In genomic region chr2:38352321-38353007, GRCm38 (mm10) we compare ENCODE assay signal across 8 mouse cellular contexts. TPM values are rescaled to one million over a fixed set of nuclear protein-coding genes. Genes with fewer than 3 reads are reported as not detected.
DNase-seq lines count a peak whose midpoint lies in the region; ATAC-seq and TF ChIP-seq lines count a peak whose summit lies in the region.

No protein-coding gene starts in this region.

- WGBS in heart, embryonic 10.5 days: 1% methylated on average over 21 of the region's 21 CpGs
- 4% methylated on average over 21 of the region's 21 CpGs for WGBS in forebrain, postnatal 0 days
- WGBS in liver, embryonic 14.5 days (ENCODE audit: insufficient replicate concordance): 2% methylated on average over 21 of the region's 21 CpGs

- H3K27ac ChIP-seq in heart, embryonic 10.5 days: peak overlapping the region; percentile 12; the same call in 1 of the 2 replicates
- peak overlapping the region; percentile 84 for H3K27ac ChIP-seq in forebrain, postnatal 0 days (ENCODE audit: low read depth, low read length)
- no peak overlapping the region for H3K27ac ChIP-seq in liver, embryonic 14.5 days

- intact Hi-C loops in heart, postnatal 25 days (cut with DNase I): loop anchor here (5.0 to 10.0 kb wide), 3 partner anchors 65 to 872 kb away; partner anchors contain the start of genes Dennd1a, Nek6 and Ppp6c

- TF ChIP-seq EP300 in liver, embryonic 14.5 days (IDR thresholded peaks at IDR 0.05; ENCODE audit: low read depth): no peak

- peak overlapping the region; percentile 58 for H3K4me3 ChIP-seq in heart, embryonic 10.5 days
- peak overlapping the region; percentile 79 for H3K4me3 ChIP-seq in E14TG2a.4 (replicated peaks; ENCODE audit: low read length)
- H3K4me3 ChIP-seq in forebrain, postnatal 0 days (ENCODE audit: low read depth, low read length): peak overlapping the region; percentile 59
- H3K4me3 ChIP-seq in liver, embryonic 14.5 days (ENCODE audit: insufficient read depth in 1 of 2, low read depth in 2 of 2, low read length in 2 of 2): peak overlapping the region; percentile 29 to 34; a peak in 3 of 4 replicates

- DNase-seq in heart, embryonic 10.5 days (ENCODE audit: low spot score): no peak
- no peak for DNase-seq in heart, postnatal 25 days (ENCODE audit: low spot score)
- no peak for DNase-seq in forebrain, postnatal 0 days
- no peak for DNase-seq in liver, embryonic 14.5 days (ENCODE audit: low read depth in 3 of 3, low spot score in 3 of 3)
- DNase-seq in cerebellum, adult 18-20 months: no peak
- DNase-seq in layer of hippocampus, postnatal 25 days (ENCODE audit: extremely low spot score in 1 of 2, low spot score in 1 of 2): no peak
- no peak for DNase-seq in lung, postnatal 25 days (ENCODE audit: low spot score)

- H3K4me1 ChIP-seq in heart, embryonic 10.5 days: peaks cover 54% of the 10 kb centered on the region
- H3K4me1 ChIP-seq in E14TG2a.4 (replicated peaks; ENCODE audit: low read depth, low read length): peaks cover 66% of the 10 kb centered on the region
- H3K4me1 ChIP-seq in forebrain, postnatal 0 days (ENCODE audit: insufficient read depth): no peaks in the 10 kb centered on the region
- no peaks in the 10 kb centered on the region for H3K4me1 ChIP-seq in liver, embryonic 14.5 days (replicated peaks; ENCODE audit: control insufficient read depth in 2 of 2, insufficient read depth in 2 of 2, low read length in 1 of 2)

- H3K9ac ChIP-seq in forebrain, postnatal 0 days: peak overlapping the region; percentile 74
- no peak overlapping the region for H3K9ac ChIP-seq in liver, embryonic 14.5 days (replicated peaks)

- no peaks in the 10 kb centered on the region for H3K36me3 ChIP-seq in heart, embryonic 10.5 days
- no peaks in the 10 kb centered on the region for H3K36me3 ChIP-seq in E14TG2a.4 (ENCODE audit: insufficient read depth, low read length)
- peaks cover 5% of the 10 kb centered on the region for H3K36me3 ChIP-seq in forebrain, postnatal 0 days (ENCODE audit: insufficient read depth)
- no peaks in the 10 kb centered on the region for H3K36me3 ChIP-seq in liver, embryonic 14.5 days (replicated peaks; ENCODE audit: control insufficient read depth, insufficient read depth, low read depth)

- no peaks in the 10 kb centered on the region for H3K9me3 ChIP-seq in heart, embryonic 10.5 days
- H3K9me3 ChIP-seq in E14TG2a.4 (ENCODE audit: low read length): peaks cover 16% of the 10 kb centered on the region
- no peaks in the 10 kb centered on the region for H3K9me3 ChIP-seq in forebrain, postnatal 0 days (ENCODE audit: low read length)
- no peaks in the 10 kb centered on the region for H3K9me3 ChIP-seq in liver, embryonic 14.5 days (ENCODE audit: control insufficient read depth, low read length)

- H3K27me3 ChIP-seq in heart, embryonic 10.5 days (ENCODE audit: insufficient read depth, poor library complexity, severe bottlenecking): peaks cover 96% of the 10 kb centered on the region
- H3K27me3 ChIP-seq in E14TG2a.4 (ENCODE audit: insufficient read depth, low read length): peaks cover 99% of the 10 kb centered on the region
- H3K27me3 ChIP-seq in forebrain, postnatal 0 days (ENCODE audit: insufficient read depth, low read length): peaks cover 8% of the 10 kb centered on the region; the same call in 1 of the 2 replicates
- H3K27me3 ChIP-seq in liver, embryonic 14.5 days (ENCODE audit: control insufficient read depth, insufficient read depth, low read length): peaks cover 100% of the 10 kb centered on the region

- ATAC-seq in forebrain, postnatal 0 days: no peak
- no peak for ATAC-seq in liver, embryonic 14.5 days (ENCODE audit: insufficient read depth)

- peak overlapping the region; percentile 78 for H3K4me2 ChIP-seq in forebrain, postnatal 0 days (ENCODE audit: low read depth)
- no peak overlapping the region for H3K4me2 ChIP-seq in liver, embryonic 14.5 days (ENCODE audit: low read depth)

- no peak for TF ChIP-seq CTCF in E14TG2a.4 (conservative IDR thresholded peaks at IDR 0.05; ENCODE audit: low read length)
- no peak for TF ChIP-seq CTCF in forebrain, postnatal 0 days (IDR thresholded peaks at IDR 0.05; ENCODE audit: low read depth)
- TF ChIP-seq CTCF in liver, embryonic 14.5 days (IDR thresholded peaks at IDR 0.05; ENCODE audit: low read depth): no peak

RNA-seq across cellular contexts. Expression of gene Lhx2, which starts 13.4 kb away (rescaled TPM):
- 0.58 and 6.0 TPM in 2 replicates for polyA plus RNA-seq in heart, embryonic 10.5 days (2016; fragmentation: Nextera tagmentation; extraction: Ambion mirVana)
- under 1 TPM in 1 of 2 experiments, not detected in 1; 0.29 TPM for total RNA-seq in heart, postnatal 25 days (2021)
- total RNA-seq in forebrain, postnatal 0 days (2014; rRNA removed): 82.8 and 87.6 TPM in 2 replicates
- 43.5 and 45.9 TPM in 2 replicates for polyA plus RNA-seq in forebrain, postnatal 0 days (2015; fragmentation: Nextera tagmentation; extraction: Ambion mirVana)
- polyA plus RNA-seq in liver, embryonic 14.5 days (2012; rRNA removed): 3.0 and 3.8 TPM in 2 replicates
- 1.4 and 2.5 TPM in 2 replicates for polyA plus RNA-seq in liver, embryonic 14.5 days (2014; fragmentation: Nextera tagmentation; extraction: Ambion mirVana)
- 10 to 100 TPM; 96.0 to 98.3 TPM for total RNA-seq in layer of hippocampus, postnatal 25 days (2021)

Comparison
In these comparisons a context has a peak if more than half of its experiments do, and no peak if none do; other contexts are left out.
1. RNA of gene Lhx2, which starts 13.4 kb away (total RNA-seq): 96.0 to 98.3 TPM in layer of hippocampus, postnatal 25 days and 82.8 to 87.6 TPM in forebrain, postnatal 0 days; 0.29 TPM in heart, postnatal 25 days; every median in the first group is over 10 times any median in the second.
2. Peak in every context shown above with its lines, with median percentiles within 50 percentile points of each other: H3K4me3 ChIP-seq.